Mouse (Mus musculus): ENCODE results near the gene Tmem80.
A peak's percentile ranks its signal among the peaks of the same experiment; 100 is the strongest.

The Tmem80 gene

GRCm38 (mm10) chr7:141327469-141328372, at the start of gene Tmem80, which contains the start of gene Deaf1:
Gene Tmem80, plus strand, starts transcription at chr7:141327739.
Gene Deaf1, minus strand, starts transcription at chr7:141327690.
- peak; percentile 95 for DNase-seq (ENCODE audit: low spot score)

DNA sequence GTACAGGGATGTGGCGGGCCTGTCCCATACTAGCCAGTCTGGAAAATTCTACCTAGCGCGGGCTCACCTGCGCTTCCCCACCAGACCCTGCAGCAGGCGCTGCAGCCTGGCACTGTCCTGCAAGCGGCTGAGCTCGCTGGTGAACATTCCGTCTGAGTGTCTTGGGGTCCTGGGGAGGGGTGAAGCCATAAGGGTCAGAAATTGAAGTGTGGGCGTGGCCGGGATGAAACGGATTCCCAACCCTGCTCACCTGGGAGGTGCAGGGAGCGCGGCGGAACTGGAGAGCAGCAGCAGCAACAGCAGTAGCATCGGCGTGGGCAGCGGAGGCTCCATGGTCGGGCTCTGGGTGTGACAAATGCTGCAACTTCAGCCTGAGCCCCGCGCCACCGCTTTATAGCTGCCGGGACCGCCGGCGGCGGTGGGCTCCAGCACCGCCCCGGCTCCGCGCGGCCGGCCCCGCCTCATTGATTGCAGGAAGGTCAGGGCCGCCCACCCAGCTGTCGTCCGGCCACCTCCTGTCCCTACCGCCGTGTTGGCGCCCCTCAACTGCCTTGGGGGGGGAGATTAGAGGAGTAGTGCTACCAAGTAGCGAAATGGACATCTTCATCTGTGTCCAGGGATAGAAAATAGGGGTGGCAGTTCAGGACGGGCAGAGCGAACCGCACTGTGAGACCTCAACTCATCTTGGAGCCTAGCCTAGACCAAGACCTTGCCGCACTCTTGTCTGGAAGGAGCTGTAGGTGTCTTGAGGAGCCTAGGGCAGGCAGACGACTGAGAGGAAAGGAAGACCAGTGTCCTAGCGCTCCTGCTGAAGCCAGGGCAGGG, 48.6 kb upstream of the Tmem80 start, which contains the start of gene Sct:
Gene Sct (minus strand): TSS at position 368 of the 825 bp plus-strand sequence.
- DNase-seq (ENCODE audit: low spot score), result no peak

- no peak for DNase-seq (ENCODE audit: low spot score)
Observed at GRCm38 (mm10) chr7:141281442-141281841, 46.1 kb upstream of the Tmem80 start.

DNA sequence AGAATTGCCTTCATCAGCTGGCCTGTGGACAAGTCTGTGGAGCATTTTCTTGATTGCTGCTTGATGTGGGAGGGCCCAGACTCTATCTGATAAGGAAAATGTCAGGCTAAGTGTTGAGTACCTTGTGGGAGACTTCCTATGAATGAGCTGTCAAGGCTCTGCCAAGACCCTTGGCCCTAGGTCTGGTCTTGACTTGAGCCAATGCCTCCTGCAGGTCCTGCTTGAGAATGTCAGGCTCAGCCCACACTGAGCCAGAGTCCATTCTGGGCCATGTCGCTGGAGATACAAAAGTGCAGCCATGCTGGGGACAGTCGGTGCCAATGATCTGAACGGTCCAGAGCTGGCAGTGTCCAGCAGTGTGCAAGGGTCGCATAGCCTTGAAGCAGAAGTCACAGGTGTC, 44.8 kb upstream of the Tmem80 start:
- no peak for DNase-seq (ENCODE audit: low spot score)

DNA sequence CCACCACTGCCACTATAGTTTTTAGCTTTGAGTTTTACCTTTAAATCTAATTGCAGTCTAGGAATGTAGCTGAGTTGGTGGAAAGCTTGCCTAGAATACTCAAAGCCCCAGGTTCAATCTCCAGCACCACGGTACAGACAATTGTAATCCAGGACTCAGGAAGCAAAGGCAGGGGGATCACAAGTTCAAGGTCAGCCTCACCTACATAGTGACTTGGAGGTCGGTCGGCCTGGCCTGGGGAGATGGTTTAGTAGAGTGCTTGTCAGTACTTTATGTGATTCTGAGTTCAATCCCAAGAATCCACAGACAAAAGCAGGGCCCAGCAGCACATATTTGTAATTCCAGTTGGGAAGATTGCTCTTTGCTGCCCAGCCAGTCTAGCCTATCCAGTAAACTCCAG, 39.5 kb upstream of the Tmem80 start:
- no peak for DNase-seq (ENCODE audit: low spot score)

- DNase-seq (ENCODE audit: low spot score), result no peak
Observed at GRCm38 (mm10) chr7:141291921-141292582, 35.5 kb upstream of the Tmem80 start, which contains the start of gene Drd4. Gene Drd4, plus strand, starts transcription at chr7:141292006.

DNA sequence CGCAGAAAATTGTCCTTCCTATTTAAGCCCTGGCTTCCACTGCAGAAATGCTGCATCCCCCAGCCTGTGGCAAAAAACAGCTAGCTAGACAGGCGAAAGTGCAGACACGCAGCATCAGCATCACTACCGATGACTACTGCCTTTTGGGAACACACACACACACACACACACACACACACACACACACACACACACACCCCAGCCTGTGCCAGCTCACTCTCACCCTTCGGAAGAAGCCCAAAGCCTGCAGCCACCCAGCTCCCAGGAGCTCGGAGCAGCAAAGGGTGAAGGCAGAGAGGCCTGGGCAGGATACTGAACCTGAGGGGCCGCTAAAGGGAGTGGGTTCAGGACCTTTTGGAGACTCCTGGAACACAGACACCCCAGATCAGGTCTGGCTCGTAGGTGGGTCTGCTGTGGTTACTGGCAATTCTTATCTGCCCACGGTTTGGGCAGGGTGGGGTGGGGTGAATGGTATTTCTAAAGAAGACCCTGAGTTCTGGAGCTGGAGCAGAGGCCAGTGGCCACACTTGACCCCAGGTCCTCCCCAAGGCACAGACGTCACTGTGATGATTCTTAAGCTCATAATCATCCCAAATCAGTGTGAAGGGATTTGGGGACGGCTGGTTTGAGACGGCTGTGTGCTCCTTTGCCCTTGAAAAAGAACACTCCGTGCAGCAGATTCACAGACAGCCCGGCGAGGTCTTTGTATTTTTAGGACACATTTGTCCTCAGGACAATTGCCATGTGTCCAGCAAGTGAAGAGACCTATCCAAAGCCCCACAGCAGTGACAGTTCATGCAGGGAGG, 34.8 kb upstream of the Tmem80 start:
- no peak for DNase-seq (ENCODE audit: low spot score)

GRCm38 (mm10) chr7:141293852-141294471, 33.6 kb upstream of the Tmem80 start:
- no peak for DNase-seq (ENCODE audit: low spot score)

GRCm38 (mm10) chr7:141294479-141294878, 33.1 kb upstream of the Tmem80 start:
- no peak for DNase-seq (ENCODE audit: low spot score)

- no peak for DNase-seq (ENCODE audit: low spot score)
Observed at GRCm38 (mm10) chr7:141297926-141298650, 29.5 kb upstream of the Tmem80 start.

DNA sequence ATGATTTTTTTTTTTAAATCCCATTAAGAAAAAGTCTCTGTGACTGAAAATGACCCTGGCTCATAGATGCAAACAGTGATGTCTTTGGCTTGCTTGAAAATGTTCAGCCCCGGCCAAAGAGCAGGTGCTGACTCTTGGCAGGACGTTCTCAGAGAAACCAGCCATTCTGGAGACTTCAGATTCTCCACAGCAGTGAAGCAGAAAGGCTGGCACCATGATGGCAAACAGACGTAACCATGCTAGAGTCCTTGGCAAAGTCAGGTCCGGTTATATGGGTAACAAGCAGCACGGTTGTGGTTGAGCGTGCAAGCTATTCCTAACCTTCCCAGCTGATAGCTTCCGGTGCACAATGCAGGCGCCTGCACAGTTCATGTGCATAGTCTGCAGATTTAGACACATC, 28.4 kb upstream of the Tmem80 start:
- no peak for DNase-seq (ENCODE audit: low spot score)

DNA sequence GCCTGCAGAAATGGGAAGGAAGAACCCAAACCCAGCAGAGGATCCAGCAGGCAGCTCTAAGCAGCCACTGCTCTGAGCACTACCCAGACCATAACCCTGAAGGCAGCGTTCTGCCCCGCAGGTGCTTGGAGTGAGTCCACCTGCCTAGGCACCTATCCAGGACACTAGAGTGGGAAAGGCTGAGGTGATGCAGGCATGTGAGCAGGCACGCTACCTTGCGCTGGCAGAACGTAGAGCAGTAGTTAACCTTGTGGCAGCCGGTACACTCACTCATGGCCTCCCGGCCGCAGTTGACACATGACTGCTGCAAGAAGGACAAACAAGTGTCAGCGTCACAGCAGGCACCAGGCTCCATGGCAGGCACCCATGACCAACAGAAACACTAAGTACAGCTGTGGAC, 26.2 kb upstream of the Tmem80 start:
- DNase-seq (ENCODE audit: low spot score), result no peak

DNA sequence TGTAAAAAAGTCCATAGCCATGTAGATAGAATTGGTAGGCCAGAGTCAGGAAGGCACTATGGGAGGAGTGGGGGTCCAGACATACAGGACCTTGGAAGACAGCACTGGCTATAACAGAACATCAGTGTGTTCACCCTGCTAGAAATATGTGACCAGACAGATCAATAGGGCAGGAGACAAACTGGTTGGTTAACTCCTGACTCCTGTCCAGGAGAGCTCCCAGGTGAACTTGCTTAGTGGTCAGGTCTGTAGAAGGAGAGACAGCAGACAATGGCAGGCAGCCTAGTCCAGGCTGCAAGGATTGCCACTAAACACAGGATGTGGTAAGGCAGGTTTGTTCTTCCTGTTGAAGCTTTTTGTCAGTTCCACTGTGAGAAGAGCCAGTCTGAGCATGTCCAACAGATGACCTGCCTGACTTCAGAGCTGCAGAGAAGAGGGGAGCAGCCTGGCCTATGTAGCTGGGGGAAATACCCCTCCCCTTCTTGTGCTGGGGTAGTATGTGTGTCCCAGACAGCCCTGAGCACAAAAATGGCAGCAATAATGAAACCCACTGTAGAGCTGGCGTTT, 24.8 kb upstream of the Tmem80 start:
- DNase-seq (ENCODE audit: low spot score), result no peak

- no peak for DNase-seq (ENCODE audit: low spot score)
Observed at GRCm38 (mm10) chr7:141304537-141304936, 23.0 kb upstream of the Tmem80 start.

- no peak for DNase-seq (ENCODE audit: low spot score)
Observed at GRCm38 (mm10) chr7:141314416-141314815, 13.1 kb upstream of the Tmem80 start.

DNA sequence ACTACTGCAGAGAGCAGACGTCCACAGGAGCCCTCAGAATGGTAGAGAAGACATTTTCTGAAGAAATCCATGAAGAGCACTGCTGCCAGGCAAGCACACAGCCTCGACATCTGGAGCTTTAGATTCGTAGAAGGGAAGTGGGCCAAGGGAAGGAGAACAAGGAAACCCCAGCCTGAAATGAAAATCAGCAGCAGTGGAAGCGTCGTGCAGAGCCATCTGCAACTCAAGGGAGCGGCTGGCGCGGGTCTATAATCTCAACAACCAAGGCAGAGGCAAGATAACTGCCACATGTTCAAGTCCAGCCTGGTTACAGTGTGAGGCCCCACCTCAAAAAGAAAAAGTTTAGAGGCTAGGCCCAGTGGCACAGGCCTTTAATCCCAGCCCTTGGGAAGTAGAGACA, 12.5 kb upstream of the Tmem80 start:
- DNase-seq (ENCODE audit: low spot score), result no peak

DNA sequence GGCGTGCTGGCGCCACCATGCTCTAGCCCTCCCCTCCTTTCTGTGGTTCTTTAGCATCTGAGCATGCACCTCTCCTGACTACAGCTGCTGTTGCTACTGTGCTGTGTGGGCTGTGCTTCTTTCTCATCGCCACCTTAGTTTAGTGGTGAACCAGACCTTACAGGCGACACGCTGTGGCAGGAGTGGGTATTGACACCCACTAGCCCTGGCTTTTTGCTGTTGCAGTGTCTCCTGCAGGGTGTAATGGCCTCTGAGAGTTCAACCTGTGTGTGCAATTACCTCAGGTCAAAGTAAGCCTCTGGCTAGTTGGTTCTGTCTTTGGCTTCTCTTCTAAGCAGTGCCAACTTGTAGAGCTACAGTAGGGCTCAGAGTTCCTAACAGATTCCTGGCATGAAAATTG, 11.6 kb upstream of the Tmem80 start:
- peak; percentile 16 for DNase-seq (ENCODE audit: low spot score)

DNA sequence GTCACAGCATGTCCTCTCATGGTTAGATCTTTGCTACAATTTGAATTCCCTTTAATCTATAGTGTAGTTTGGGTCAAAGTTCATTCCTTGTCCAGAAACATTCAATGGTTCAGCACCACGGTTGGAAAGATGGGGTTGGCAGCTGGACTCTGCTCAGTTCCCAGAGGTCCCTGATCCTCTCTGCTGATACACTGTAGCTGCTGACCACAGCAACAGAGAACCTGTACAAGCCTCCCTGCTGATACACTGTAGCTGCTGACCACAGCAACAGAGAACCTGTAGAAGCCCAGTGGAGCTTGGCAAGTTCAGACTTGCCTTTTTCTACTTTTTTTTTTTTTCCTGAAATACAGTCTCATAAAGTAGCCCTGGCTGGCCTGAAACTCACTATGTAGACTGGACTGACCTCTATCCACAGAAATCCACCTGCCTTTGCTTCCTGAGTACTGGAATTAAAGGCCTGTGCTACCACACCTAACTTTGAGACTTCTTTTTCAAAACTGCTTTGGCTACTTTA, 9.9 kb upstream of the Tmem80 start:
- DNase-seq (ENCODE audit: low spot score), result no peak

- no peak for DNase-seq (ENCODE audit: low spot score)
Observed at GRCm38 (mm10) chr7:141319446-141319845, 8.1 kb upstream of the Tmem80 start.

DNA sequence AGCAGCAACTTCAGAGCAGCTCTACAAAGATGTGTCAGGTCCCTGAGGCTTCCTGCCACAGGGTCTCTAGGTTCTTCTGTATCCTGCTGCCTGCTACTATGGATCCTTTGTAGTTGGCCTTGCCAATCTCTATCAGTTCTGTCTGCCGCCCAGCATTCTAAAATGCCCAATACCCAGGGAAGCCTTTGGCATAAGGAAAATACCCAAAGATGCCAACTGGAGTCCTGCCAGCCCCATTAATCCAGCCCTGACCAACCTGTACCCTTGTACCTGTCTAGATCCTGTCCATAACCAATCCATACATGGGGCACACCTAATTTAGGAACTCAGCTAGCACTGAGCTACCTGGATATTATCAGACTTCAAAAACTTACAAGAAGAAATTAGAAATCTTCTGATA, 2.9 kb upstream of the Tmem80 start:
- DNase-seq (ENCODE audit: low spot score), result no peak
